Mouse (Mus musculus) embryo, embryonic 10.5 days (tissue): ENCODE data around the gene Ano9.
A peak's percentile ranks its signal among the peaks of the same experiment; 100 is the strongest.

Source experiments
- DNase-seq: peaks from one replicate; pipeline ENCODE4 v3.0.0-alpha.2; 2015; ENCODE audit warnings: low spot score

The Ano9 gene

GRCm38 (mm10) chr7:141062525-141062924 lies 55.1 kb downstream of the Ano9 start:
- DNase-seq: no peak

GRCm38 (mm10) chr7:141061269-141061692 lies 56.3 kb downstream of the Ano9 start:
- DNase-seq: peak; percentile 62

- DNase-seq: peak; percentile 92
Observed at GRCm38 (mm10) chr7:141060426-141061242, 57.0 kb downstream of the Ano9 start, which contains the start of gene B4galnt4. B4galnt4 (plus strand) TSS chr7:141061104.

GRCm38 (mm10) chr7:141059929-141060328 lies 57.7 kb downstream of the Ano9 start:
- no peak for DNase-seq

GRCm38 (mm10) chr7:141058601-141059341 lies 58.8 kb downstream of the Ano9 start:
- DNase-seq: no peak

GRCm38 (mm10) chr7:141057541-141057940 lies 60.1 kb downstream of the Ano9 start:
- DNase-seq: no peak

GRCm38 (mm10) chr7:141056976-141057375 lies 60.6 kb downstream of the Ano9 start:
- no peak for DNase-seq

GRCm38 (mm10) chr7:141055785-141056184 lies 61.8 kb downstream of the Ano9 start:
- no peak for DNase-seq

- no peak for DNase-seq
Observed at GRCm38 (mm10) chr7:141052421-141052820, 65.2 kb downstream of the Ano9 start.

GRCm38 (mm10) chr7:141052016-141052415 lies 65.6 kb downstream of the Ano9 start:
- no peak for DNase-seq
